Mouse (Mus musculus): ENCODE data around the gene Pik3cd. TPM values are rescaled to one million over a fixed set of nuclear protein-coding genes. Genes with fewer than 3 reads are reported as not detected.

Gene Pik3cd
- total and polyA plus RNA-seq, 3 experiments, result 57.0 to 95.0 (median 72.1) TPM

DNA sequence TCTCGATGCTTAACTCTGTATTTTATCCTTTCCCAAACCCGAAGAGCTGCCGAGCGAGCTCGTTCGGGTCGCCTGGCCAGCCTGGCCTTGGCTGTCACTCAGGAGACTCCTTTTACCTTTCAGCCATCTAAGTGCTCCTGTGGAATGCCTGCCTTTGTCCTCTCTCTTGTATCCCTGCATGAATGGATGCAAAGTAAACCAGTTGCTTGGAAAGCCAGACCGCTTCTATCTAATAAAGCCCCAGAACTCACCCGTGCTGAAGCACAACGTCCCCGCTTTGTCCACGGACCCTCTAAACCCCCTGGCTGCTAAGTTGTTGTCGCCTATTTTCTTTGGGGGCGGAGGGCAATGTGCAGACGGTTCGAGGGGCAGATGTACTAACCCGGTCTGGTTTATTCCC, 75.6 kb downstream of the Pik3cd start:
- Histone ChIP-seq H3K4me1 (ENCODE audit: control insufficient read depth in 1 of 2, insufficient read depth in 2 of 2) (peaks cover 0 to 5% of the 10 kb centered on the region in 2 experiments; a peak in 1 of 4 replicates), H3K27me3 (replicated peaks) (no peaks in the 10 kb centered on the region), H3K36me3 (replicated peaks in 1 of 2; ENCODE audit: control insufficient read depth in 1 of 2, insufficient read depth in 1 of 2, low read length in 1 of 2) (peaks cover 18 to 55% of the 10 kb centered on the region in 2 experiments), H3K27ac (ENCODE audit: insufficient read depth, low read depth) (no peak overlapping the region), H3K4me3 (replicated peaks in 1 of 3; ENCODE audit: low read depth in 2 of 3, low read length in 2 of 3, poor library complexity in 1 of 3) (no peak overlapping the region), H3K4me2 (ENCODE audit: insufficient read depth, low read depth, poor library complexity, severe bottlenecking) (no peak overlapping the region), H3K9me3 (replicated peaks; ENCODE audit: low read length) (no peaks in the 10 kb centered on the region), H3K79me2 (replicated peaks; ENCODE audit: control insufficient read depth, extremely low read depth, insufficient read depth, poor library complexity, severe bottlenecking) (no peaks in the 10 kb centered on the region), H3K9ac (ENCODE audit: insufficient read depth, low read depth) (no peak overlapping the region)
- in situ Hi-C loops (cut with MboI; ENCODE audit: low pct_ligation_motif_present, low pct_unique_long_range_greater_than_20kb, low sequenced_read_pairs), result no loop called here
- dilution Hi-C loops (cut with MboI; ENCODE audit: extremely low pct_ligation_motif_present, extremely low pct_unique_long_range_greater_than_20kb, low sequenced_read_pairs), result no loop called here
- no peak for DNase-seq (ENCODE audit: extremely low read depth)
- TF ChIP-seq MAZ (IDR thresholded peaks at IDR 0.05; ENCODE audit: low read depth, low read length) (no peak), MEF2A (IDR thresholded peaks at IDR 0.05; ENCODE audit: borderline replicate concordance, low read depth, low read length) (no peak), JUN (IDR thresholded peaks at IDR 0.05; ENCODE audit: insufficient read depth, low read depth, low read length) (no peak), MYC (IDR thresholded peaks at IDR 0.05; ENCODE audit: low read depth, low read length) (no peak), MAFK (IDR thresholded peaks at IDR 0.05; ENCODE audit: insufficient replicate concordance, low read length) (no peak), ZKSCAN1 (IDR thresholded peaks at IDR 0.05; ENCODE audit: borderline replicate concordance, low read depth, low read length) (no peak), RCOR1 (conservative IDR thresholded peaks at IDR 0.05; ENCODE audit: low read depth, low read length) (no peak), E2F4 (IDR thresholded peaks at IDR 0.05; ENCODE audit: insufficient replicate concordance, low read depth, low read length) (no peak), RAD21 (IDR thresholded peaks at IDR 0.05; ENCODE audit: low read depth, low read length) (no peak), IRF4 (IDR thresholded peaks at IDR 0.05; ENCODE audit: low read depth, low read length) (no peak), NRF1 (IDR thresholded peaks at IDR 0.05; ENCODE audit: low read depth, low read length) (no peak), USF2 (conservative IDR thresholded peaks at IDR 0.05; ENCODE audit: low read depth, low read length) (no peak), ZNF384 (IDR thresholded peaks at IDR 0.05; ENCODE audit: low read depth, low read length) (no peak), CHD2 (IDR thresholded peaks at IDR 0.05; ENCODE audit: low read length) (no peak), USF1 (IDR thresholded peaks at IDR 0.05; ENCODE audit: low read depth, low read length) (no peak), MXI1 (IDR thresholded peaks at IDR 0.05; ENCODE audit: low read depth, low read length) (no peak), JUND (conservative IDR thresholded peaks at IDR 0.05; ENCODE audit: low read depth, low read length) (no peak), ELF1 (IDR thresholded peaks at IDR 0.05; ENCODE audit: low read depth, low read length) (no peak)

DNA sequence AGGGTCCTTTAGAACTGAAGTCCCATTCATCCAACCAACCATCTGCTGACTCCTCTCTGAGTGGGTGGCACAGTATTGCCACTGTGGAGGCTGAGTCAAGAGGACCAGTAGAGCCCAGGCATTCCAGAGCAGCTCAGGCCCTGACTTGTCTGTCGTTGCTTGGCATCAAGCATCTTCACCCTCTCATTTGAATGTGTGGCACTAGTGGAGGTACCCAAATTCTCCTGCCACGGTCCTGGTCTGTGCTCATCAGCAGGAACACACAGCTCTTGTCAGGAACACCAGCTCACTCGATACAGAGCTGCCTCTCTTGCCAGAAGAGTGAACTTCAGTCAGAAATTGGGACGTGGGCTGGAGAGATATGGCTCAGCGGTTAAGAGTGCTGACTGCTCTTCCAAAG, 78.7 kb downstream of the Pik3cd start:
- H3K9ac ChIP-seq (ENCODE audit: insufficient read depth, low read depth), result no peak overlapping the region
- H3K9me3 ChIP-seq (replicated peaks; ENCODE audit: low read length), result no peaks in the 10 kb centered on the region
- H3K27me3 ChIP-seq (replicated peaks), result no peaks in the 10 kb centered on the region
- no peak overlapping the region for H3K27ac ChIP-seq (ENCODE audit: insufficient read depth, low read depth)
- dilution Hi-C loops (cut with MboI; ENCODE audit: extremely low pct_ligation_motif_present, extremely low pct_unique_long_range_greater_than_20kb, low sequenced_read_pairs), result no loop called here
- no peaks in the 10 kb centered on the region for H3K4me1 ChIP-seq (ENCODE audit: control insufficient read depth in 1 of 2, insufficient read depth in 2 of 2)
- no peaks in the 10 kb centered on the region for H3K79me2 ChIP-seq (replicated peaks; ENCODE audit: control insufficient read depth, extremely low read depth, insufficient read depth, poor library complexity, severe bottlenecking)
- H3K4me2 ChIP-seq (ENCODE audit: insufficient read depth, low read depth, poor library complexity, severe bottlenecking), result no peak overlapping the region
- no peak overlapping the region for H3K4me3 ChIP-seq (replicated peaks in 1 of 3; ENCODE audit: low read depth in 2 of 3, low read length in 2 of 3, poor library complexity in 1 of 3)
- peaks cover 3 to 42% of the 10 kb centered on the region in 2 experiments for H3K36me3 ChIP-seq (replicated peaks in 1 of 2; ENCODE audit: control insufficient read depth in 1 of 2, insufficient read depth in 1 of 2, low read length in 1 of 2)
- in situ Hi-C loops (cut with MboI; ENCODE audit: low pct_ligation_motif_present, low pct_unique_long_range_greater_than_20kb, low sequenced_read_pairs), result no loop called here
- no peak for DNase-seq (ENCODE audit: extremely low read depth)
- TF ChIP-seq USF2 (conservative IDR thresholded peaks at IDR 0.05; ENCODE audit: low read depth, low read length) (no peak), ELF1 (IDR thresholded peaks at IDR 0.05; ENCODE audit: low read depth, low read length) (no peak), CHD2 (IDR thresholded peaks at IDR 0.05; ENCODE audit: low read length) (no peak), CHD1 (IDR thresholded peaks at IDR 0.05; ENCODE audit: low read depth, low read length) (no peak), MAX (IDR thresholded peaks at IDR 0.05; ENCODE audit: low read length) (no peak), USF1 (IDR thresholded peaks at IDR 0.05; ENCODE audit: low read depth, low read length) (no peak), TCF12 (IDR thresholded peaks at IDR 0.05; ENCODE audit: low read depth, low read length) (no peak), JUN (IDR thresholded peaks at IDR 0.05; ENCODE audit: insufficient read depth, low read depth, low read length) (no peak), HCFC1 (IDR thresholded peaks at IDR 0.05; ENCODE audit: low read depth, low read length) (no peak), IRF4 (IDR thresholded peaks at IDR 0.05; ENCODE audit: low read depth, low read length) (no peak), MAFK (IDR thresholded peaks at IDR 0.05; ENCODE audit: insufficient replicate concordance, low read length) (no peak), UBTF (IDR thresholded peaks at IDR 0.05; ENCODE audit: low read depth, low read length) (no peak)
